Mouse (Mus musculus): ENCODE measurements around the gene Tmc6. TPM values are rescaled to one million over a fixed set of nuclear protein-coding genes. Genes with fewer than 3 reads are reported as not detected.

Gene Tmc6
- polyA plus RNA-seq, 1 experiment from 2014 or later, result 3.6 TPM

GRCm38 (mm10) chr11:117761801-117762200, 20.2 kb downstream of the Tmc6 start:
- DNase-seq (no peak), ATAC-seq (ENCODE audit: low FRiP score, low TSS enrichment) (no peak)
- H3K27me3 ChIP-seq (ENCODE audit: control insufficient read depth, insufficient read depth, low read length), result no peaks in the 10 kb centered on the region
- H3K9ac ChIP-seq (replicated peaks; ENCODE audit: low read length), result no peak overlapping the region
- H3K36me3 ChIP-seq (ENCODE audit: control insufficient read depth, insufficient read depth, low read length), result peaks cover 95% of the 10 kb centered on the region
- H3K4me2 ChIP-seq (ENCODE audit: low read length), result no peak overlapping the region
- no peak overlapping the region for H3K27ac ChIP-seq (replicated peaks; ENCODE audit: low read depth, low read length)
- no peaks in the 10 kb centered on the region for H3K4me1 ChIP-seq (ENCODE audit: control insufficient read depth, insufficient read depth, low read length)
- WGBS, result 88% methylated on average over 13 of the region's 13 CpGs
- H3K4me3 ChIP-seq (replicated peaks; ENCODE audit: low read depth, low read length), result no peak overlapping the region
- H3K9me3 ChIP-seq (ENCODE audit: control insufficient read depth, low read length), result no peaks in the 10 kb centered on the region

- Histone ChIP-seq H3K4me3 (replicated peaks; ENCODE audit: low read depth, low read length) (no peak overlapping the region), H3K36me3 (ENCODE audit: control insufficient read depth, insufficient read depth, low read length) (peaks cover 97% of the 10 kb centered on the region), H3K9me3 (ENCODE audit: control insufficient read depth, low read length) (no peaks in the 10 kb centered on the region), H3K27ac (replicated peaks; ENCODE audit: low read depth, low read length) (no peak overlapping the region), H3K4me1 (ENCODE audit: control insufficient read depth, insufficient read depth, low read length) (no peaks in the 10 kb centered on the region), H3K9ac (replicated peaks; ENCODE audit: low read length) (no peak overlapping the region), H3K27me3 (ENCODE audit: control insufficient read depth, insufficient read depth, low read length) (no peaks in the 10 kb centered on the region), H3K4me2 (ENCODE audit: low read length) (no peak overlapping the region)
- WGBS, result 91% methylated on average over 26 of the region's 26 CpGs
- DNase-seq (no peak), ATAC-seq (ENCODE audit: low FRiP score, low TSS enrichment) (no peak)
Observed at GRCm38 (mm10) chr11:117760374-117761119, 21.5 kb downstream of the Tmc6 start.

GRCm38 (mm10) chr11:117759267-117759666, 22.7 kb downstream of the Tmc6 start:
- H3K36me3 ChIP-seq (ENCODE audit: control insufficient read depth, insufficient read depth, low read length), result peaks cover 97% of the 10 kb centered on the region
- ATAC-seq (ENCODE audit: low FRiP score, low TSS enrichment) (no peak), DNase-seq (no peak)

GRCm38 (mm10) chr11:117755891-117756290, 26.1 kb downstream of the Tmc6 start:
- ATAC-seq (ENCODE audit: low FRiP score, low TSS enrichment), result no peak
- Histone ChIP-seq H3K4me1 (ENCODE audit: control insufficient read depth, insufficient read depth, low read length) (no peaks in the 10 kb centered on the region), H3K9me3 (ENCODE audit: control insufficient read depth, low read length) (no peaks in the 10 kb centered on the region), H3K9ac (replicated peaks; ENCODE audit: low read length) (no peak overlapping the region), H3K4me3 (replicated peaks; ENCODE audit: low read depth, low read length) (no peak overlapping the region), H3K27me3 (ENCODE audit: control insufficient read depth, insufficient read depth, low read length) (no peaks in the 10 kb centered on the region), H3K4me2 (ENCODE audit: low read length) (no peak overlapping the region), H3K27ac (replicated peaks; ENCODE audit: low read depth, low read length) (no peak overlapping the region), H3K36me3 (ENCODE audit: control insufficient read depth, insufficient read depth, low read length) (peaks cover 98% of the 10 kb centered on the region)
- 96% methylated on average over 7 of the region's 7 CpGs for WGBS
- no peak for DNase-seq

More at GRCm38 (mm10) chr11:117759267-117759666, 22.7 kb downstream of the Tmc6 start:
- WGBS, result 96% methylated on average over 10 of the region's 10 CpGs
- Histone ChIP-seq H3K4me3 (replicated peaks; ENCODE audit: low read depth, low read length) (no peak overlapping the region), H3K27me3 (ENCODE audit: control insufficient read depth, insufficient read depth, low read length) (no peaks in the 10 kb centered on the region), H3K27ac (replicated peaks; ENCODE audit: low read depth, low read length) (no peak overlapping the region), H3K9ac (replicated peaks; ENCODE audit: low read length) (no peak overlapping the region), H3K4me2 (ENCODE audit: low read length) (no peak overlapping the region), H3K4me1 (ENCODE audit: control insufficient read depth, insufficient read depth, low read length) (no peaks in the 10 kb centered on the region), H3K9me3 (ENCODE audit: control insufficient read depth, low read length) (no peaks in the 10 kb centered on the region)

GRCm38 (mm10) chr11:117751544-117751943, 30.5 kb downstream of the Tmc6 start:
- no peak overlapping the region for H3K9ac ChIP-seq (replicated peaks; ENCODE audit: low read length)
- H3K27ac ChIP-seq (replicated peaks; ENCODE audit: low read depth, low read length), result no peak overlapping the region
- no peaks in the 10 kb centered on the region for H3K27me3 ChIP-seq (ENCODE audit: control insufficient read depth, insufficient read depth, low read length)
- DNase-seq, result no peak
- H3K4me2 ChIP-seq (ENCODE audit: low read length), result no peak overlapping the region
- no peaks in the 10 kb centered on the region for H3K4me1 ChIP-seq (ENCODE audit: control insufficient read depth, insufficient read depth, low read length)
- WGBS, result 91% methylated on average over 6 of the region's 6 CpGs
- H3K9me3 ChIP-seq (ENCODE audit: control insufficient read depth, low read length), result no peaks in the 10 kb centered on the region
- ATAC-seq (ENCODE audit: low FRiP score, low TSS enrichment), result no peak
- peaks cover 98% of the 10 kb centered on the region for H3K36me3 ChIP-seq (ENCODE audit: control insufficient read depth, insufficient read depth, low read length)
- H3K4me3 ChIP-seq (replicated peaks; ENCODE audit: low read depth, low read length), result no peak overlapping the region

- no peaks in the 10 kb centered on the region for H3K9me3 ChIP-seq (ENCODE audit: control insufficient read depth, low read length)
- H3K4me3 ChIP-seq (replicated peaks; ENCODE audit: low read depth, low read length), result no peak overlapping the region
- no peak overlapping the region for H3K27ac ChIP-seq (replicated peaks; ENCODE audit: low read depth, low read length)
- DNase-seq, result no peak
- WGBS, result 94% methylated on average over 10 of the region's 10 CpGs
- ATAC-seq (ENCODE audit: low FRiP score, low TSS enrichment), result no peak
- H3K9ac ChIP-seq (replicated peaks; ENCODE audit: low read length), result no peak overlapping the region
- no peaks in the 10 kb centered on the region for H3K4me1 ChIP-seq (ENCODE audit: control insufficient read depth, insufficient read depth, low read length)
- no peak overlapping the region for H3K4me2 ChIP-seq (ENCODE audit: low read length)
- peaks cover 98% of the 10 kb centered on the region for H3K36me3 ChIP-seq (ENCODE audit: control insufficient read depth, insufficient read depth, low read length)
- no peaks in the 10 kb centered on the region for H3K27me3 ChIP-seq (ENCODE audit: control insufficient read depth, insufficient read depth, low read length)
Observed at GRCm38 (mm10) chr11:117749414-117749813, 32.6 kb downstream of the Tmc6 start.

GRCm38 (mm10) chr11:117748628-117749027, 33.4 kb downstream of the Tmc6 start:
- Histone ChIP-seq H3K27me3 (ENCODE audit: control insufficient read depth, insufficient read depth, low read length) (no peaks in the 10 kb centered on the region), H3K9ac (replicated peaks; ENCODE audit: low read length) (no peak overlapping the region), H3K27ac (replicated peaks; ENCODE audit: low read depth, low read length) (no peak overlapping the region), H3K36me3 (ENCODE audit: control insufficient read depth, insufficient read depth, low read length) (peaks cover 98% of the 10 kb centered on the region), H3K4me3 (replicated peaks; ENCODE audit: low read depth, low read length) (no peak overlapping the region), H3K4me2 (ENCODE audit: low read length) (no peak overlapping the region), H3K4me1 (ENCODE audit: control insufficient read depth, insufficient read depth, low read length) (no peaks in the 10 kb centered on the region), H3K9me3 (ENCODE audit: control insufficient read depth, low read length) (no peaks in the 10 kb centered on the region)
- DNase-seq (no peak), ATAC-seq (ENCODE audit: low FRiP score, low TSS enrichment) (no peak)
- WGBS, result 89% methylated on average over 4 of the region's 4 CpGs

- WGBS, result 74% methylated on average over 4 of the region's 4 CpGs
- Histone ChIP-seq H3K27ac (replicated peaks; ENCODE audit: low read depth, low read length) (no peak overlapping the region), H3K4me1 (ENCODE audit: control insufficient read depth, insufficient read depth, low read length) (no peaks in the 10 kb centered on the region)
Observed at GRCm38 (mm10) chr11:117743454-117744030, 38.5 kb downstream of the Tmc6 start.

GRCm38 (mm10) chr11:117742715-117743114, 39.3 kb downstream of the Tmc6 start:
- Histone ChIP-seq H3K4me1 (ENCODE audit: control insufficient read depth, insufficient read depth, low read length) (no peaks in the 10 kb centered on the region), H3K27ac (replicated peaks; ENCODE audit: low read depth, low read length) (no peak overlapping the region), H3K4me2 (ENCODE audit: low read length) (no peak overlapping the region), H3K36me3 (ENCODE audit: control insufficient read depth, insufficient read depth, low read length) (peaks cover 99% of the 10 kb centered on the region), H3K9me3 (ENCODE audit: control insufficient read depth, low read length) (no peaks in the 10 kb centered on the region), H3K4me3 (replicated peaks; ENCODE audit: low read depth, low read length) (no peak overlapping the region), H3K9ac (replicated peaks; ENCODE audit: low read length) (no peak overlapping the region), H3K27me3 (ENCODE audit: control insufficient read depth, insufficient read depth, low read length) (no peaks in the 10 kb centered on the region)
- no peak for DNase-seq
- 90% methylated on average over 8 of the region's 8 CpGs for WGBS
- no peak for ATAC-seq (ENCODE audit: low FRiP score, low TSS enrichment)

More at GRCm38 (mm10) chr11:117743454-117744030, 38.5 kb downstream of the Tmc6 start:
- Histone ChIP-seq H3K27me3 (ENCODE audit: control insufficient read depth, insufficient read depth, low read length) (no peaks in the 10 kb centered on the region), H3K9ac (replicated peaks; ENCODE audit: low read length) (no peak overlapping the region), H3K4me2 (ENCODE audit: low read length) (no peak overlapping the region), H3K4me3 (replicated peaks; ENCODE audit: low read depth, low read length) (no peak overlapping the region), H3K9me3 (ENCODE audit: control insufficient read depth, low read length) (no peaks in the 10 kb centered on the region), H3K36me3 (ENCODE audit: control insufficient read depth, insufficient read depth, low read length) (peaks cover 99% of the 10 kb centered on the region)
- DNase-seq (no peak), ATAC-seq (ENCODE audit: low FRiP score, low TSS enrichment) (no peak)

All from midbrain, embryonic 14.5 days (tissue).